Mouse (Mus musculus) kidney, postnatal 0 days (tissue): ENCODE results near the gene Nxnl1. TPM values are rescaled to one million over a fixed set of nuclear protein-coding genes. Genes with fewer than 3 reads are reported as not detected.

ENCODE experiments used
- ATAC-seq: fragments of 200-750 bp; cut with Nextera tagmentation; replicated peaks from 2 replicates; pipeline ENCODE4 v1.8.0; 2017; ENCODE audit warnings: low read depth, moderate number of reproducible peaks, moderate TSS enrichment, moderate library complexity; ENCODE audit not compliant: low FRiP score
- DNase-seq: peaks from one replicate; pipeline ENCODE4 v3.0.0-alpha.2; 2016; ENCODE audit warnings: low spot score
- H3K27ac ChIP-seq: fragments of 300-500 bp; sonication (generic); 2 replicates; pipeline ENCODE4 v1.5.1; 2014; ENCODE audit warnings: mild to moderate bottlenecking
- H3K27me3 ChIP-seq: fragments of 300-500 bp; sonication (generic); 2 replicates; pipeline ENCODE4 v1.6.1; 2014; ENCODE audit warnings: low read length, mixed read lengths; ENCODE audit not compliant: insufficient read depth
- H3K36me3 ChIP-seq: fragments of 300-500 bp; sonication (generic); 2 replicates; pipeline ENCODE4 v1.6.1; 2014; ENCODE audit warnings: low read length, mixed read lengths; ENCODE audit not compliant: insufficient read depth
- H3K4me1 ChIP-seq: fragments of 300-500 bp; sonication (generic); replicated peaks from 2 replicates; pipeline ENCODE4 v1.6.1; 2014; ENCODE audit warnings: antibody characterized with exemption, low read length, mixed read lengths; ENCODE audit not compliant: insufficient read depth
- H3K4me2 ChIP-seq: fragments of 300-500 bp; sonication (generic); 2 replicates; pipeline ENCODE4 v1.6.1; 2014; ENCODE audit warnings: mild to moderate bottlenecking, low read length, moderate library complexity, mixed read lengths
- H3K4me3 ChIP-seq: fragments of 300-500 bp; sonication (generic); replicated peaks from 2 replicates; pipeline ENCODE4 v1.5.1; 2014; ENCODE audit warnings: low read depth, low read length
- H3K9ac ChIP-seq: fragments of 300-500 bp; sonication (generic); 2 replicates; pipeline ENCODE4 v1.6.1; 2014; ENCODE audit warnings: low read depth, low read length
- H3K9me3 ChIP-seq: fragments of 300-500 bp; sonication (generic); replicated peaks from 2 replicates; pipeline ENCODE4 v1.6.1; 2016; ENCODE audit warnings: low read length, inconsistent platforms, mixed read lengths
- CTCF ChIP-seq: IDR thresholded peaks from 2 replicates; pipeline ENCODE4 v1.5.1; 2016; ENCODE audit warnings: antibody characterized with exemption, low read depth, mild to moderate bottlenecking, moderate library complexity
- WGBS: fragments of 180-500 bp; shearing (Covaris S2); extraction: QIAGEN DNeasy Blood & Tissue Kit; methylation state at CpG from one replicate; pipeline ENCODE4 v1.1.7; 2014; 5-methylcytosine and 5-hydroxymethylcytosine counted together
- polyA plus RNA-seq: library from polyadenylated mRNA; unstranded; fragments of >200 nt; fragmentation: Nextera tagmentation; extraction: Ambion mirVana; gene quantifications from 2 replicates; pipeline ENCODE4 v1.2.1, GENCODE M21; 2015

Gene Nxnl1
- polyA plus RNA-seq, 1 experiment from 2014 or later: 0.20 TPM

DNA sequence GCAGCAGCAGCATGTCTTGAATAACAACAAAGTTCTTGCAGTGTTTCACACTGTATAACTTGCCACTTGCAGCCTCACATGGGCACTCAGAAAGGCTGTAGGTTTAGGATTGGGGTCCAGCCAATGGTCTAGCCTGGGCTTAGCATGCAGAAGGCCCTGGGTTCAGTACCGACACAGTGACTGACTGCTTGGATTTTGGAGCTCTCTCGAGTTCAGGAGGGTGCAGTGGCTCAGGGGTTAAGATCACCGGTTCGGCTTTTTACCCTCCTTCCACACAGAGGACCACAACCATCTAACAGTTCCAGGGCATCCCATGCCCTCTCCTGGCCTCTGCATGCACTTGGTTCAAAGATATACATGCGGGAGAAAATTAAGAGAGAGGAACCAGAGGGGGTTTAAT lies 24.6 kb upstream of the Nxnl1 start:
- Histone ChIP-seq H3K4me1 (peaks cover 19% of the 10 kb centered on the region; the same call in 1 of the 2 replicates), H3K27me3 (no peaks in the 10 kb centered on the region), H3K9ac (peak overlapping the region; percentile 84), H3K27ac (peak overlapping the region; percentile 99; the same call in 1 of the 2 replicates), H3K9me3 (no peaks in the 10 kb centered on the region), H3K36me3 (no peaks in the 10 kb centered on the region), H3K4me3 (peak overlapping the region; percentile 75), H3K4me2 (peak overlapping the region; percentile 95)
- TF ChIP-seq CTCF: no peak
- no peak for ATAC-seq
- WGBS: 11% methylated on average over 5 of the region's 5 CpGs
- no peak for DNase-seq

DNA sequence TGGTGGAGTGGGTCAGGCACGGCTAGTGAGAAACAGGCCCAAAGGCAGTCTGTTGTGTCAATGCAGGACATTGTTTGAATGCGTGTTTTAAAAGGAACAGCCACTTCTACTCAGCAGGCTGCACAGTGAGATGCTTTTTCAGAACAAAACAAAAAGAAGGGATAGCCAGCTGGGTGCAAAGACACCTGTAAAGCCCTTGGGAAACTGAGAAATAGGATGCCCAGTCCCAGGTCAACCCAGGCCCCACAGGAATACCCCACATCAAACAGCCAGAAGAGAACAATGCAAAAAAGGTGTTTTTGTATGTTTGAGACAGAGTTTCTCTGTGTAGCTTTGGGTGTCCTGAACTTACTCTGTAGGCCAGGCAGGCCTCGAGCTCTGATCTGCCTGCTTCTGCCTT lies 22.4 kb upstream of the Nxnl1 start:
- DNase-seq (no peak), ATAC-seq (no peak)
- H3K27me3 ChIP-seq: no peaks in the 10 kb centered on the region
- H3K27ac ChIP-seq: no peak overlapping the region
- peaks cover 12% of the 10 kb centered on the region; the same call in 1 of the 2 replicates for H3K4me1 ChIP-seq
- no peak for TF ChIP-seq CTCF
- no peak overlapping the region for H3K4me2 ChIP-seq
- WGBS: 77% methylated on average over 3 of the region's 3 CpGs
- H3K36me3 ChIP-seq: peaks cover 15% of the 10 kb centered on the region; the same call in 1 of the 2 replicates
- no peaks in the 10 kb centered on the region for H3K9me3 ChIP-seq
- H3K4me3 ChIP-seq: no peak overlapping the region
- no peak overlapping the region for H3K9ac ChIP-seq

- peaks cover 15% of the 10 kb centered on the region; the same call in 1 of the 2 replicates for H3K36me3 ChIP-seq
- H3K9ac ChIP-seq: no peak overlapping the region
- no peaks in the 10 kb centered on the region for H3K9me3 ChIP-seq
- no peak overlapping the region for H3K4me2 ChIP-seq
- no peak overlapping the region for H3K4me3 ChIP-seq
- DNase-seq (peak; percentile 58), ATAC-seq (no peak)
- H3K4me1 ChIP-seq: no peaks in the 10 kb centered on the region
- H3K27ac ChIP-seq: no peak overlapping the region
- WGBS: 74% methylated on average over 2 of the region's 2 CpGs
- peak; percentile 75 for TF ChIP-seq CTCF
- no peaks in the 10 kb centered on the region for H3K27me3 ChIP-seq
Measured at GRCm38 (mm10) chr8:71586891-71587290, 20.5 kb upstream of the Nxnl1 start.

DNA sequence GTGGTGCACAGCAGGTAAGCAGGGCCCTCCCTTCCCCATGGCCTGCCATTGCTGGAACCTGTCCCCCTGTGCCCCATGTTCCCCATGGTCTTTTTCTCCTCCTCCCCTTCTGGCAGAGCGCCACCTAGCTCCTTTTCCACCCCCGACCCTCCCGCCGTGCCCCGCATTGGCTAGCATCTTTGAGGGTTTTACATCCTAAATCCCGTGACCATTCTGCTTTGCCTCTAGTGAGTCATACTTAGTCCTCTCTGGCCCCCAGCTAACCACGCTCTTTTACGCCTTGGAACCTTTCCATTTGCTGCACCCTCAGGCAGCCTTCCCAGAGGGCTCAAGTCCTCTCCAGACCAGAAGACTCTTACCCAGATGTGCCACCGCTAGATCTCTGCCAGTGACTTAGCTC lies 13.8 kb upstream of the Nxnl1 start:
- 65% methylated on average over 9 of the region's 9 CpGs for WGBS
- TF ChIP-seq CTCF: no peak
- ATAC-seq (no peak), DNase-seq (no peak)
- no peaks in the 10 kb centered on the region for H3K9me3 ChIP-seq
- no peaks in the 10 kb centered on the region for H3K4me1 ChIP-seq
- peaks cover 12% of the 10 kb centered on the region; the same call in 1 of the 2 replicates for H3K36me3 ChIP-seq
- H3K9ac ChIP-seq: no peak overlapping the region
- H3K27ac ChIP-seq: no peak overlapping the region
- H3K27me3 ChIP-seq: no peaks in the 10 kb centered on the region
- H3K4me3 ChIP-seq: no peak overlapping the region
- no peak overlapping the region for H3K4me2 ChIP-seq

DNA sequence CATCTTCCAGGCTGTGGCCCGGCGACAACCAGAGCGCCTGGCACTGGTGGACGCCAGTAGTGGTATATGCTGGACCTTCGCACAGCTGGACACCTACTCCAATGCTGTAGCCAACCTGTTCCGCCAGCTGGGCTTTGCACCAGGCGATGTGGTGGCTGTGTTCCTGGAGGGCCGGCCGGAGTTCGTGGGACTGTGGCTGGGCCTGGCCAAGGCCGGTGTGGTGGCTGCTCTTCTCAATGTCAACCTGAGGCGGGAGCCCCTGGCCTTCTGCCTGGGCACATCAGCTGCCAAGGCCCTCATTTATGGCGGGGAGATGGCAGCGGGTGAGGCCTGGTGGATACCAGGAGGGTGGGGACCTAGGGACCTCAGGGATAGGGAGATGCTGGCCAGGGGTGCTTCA lies 13.1 kb upstream of the Nxnl1 start:
- Histone ChIP-seq H3K27ac (no peak overlapping the region), H3K27me3 (no peaks in the 10 kb centered on the region), H3K9ac (no peak overlapping the region), H3K36me3 (peaks cover 5% of the 10 kb centered on the region; the same call in 1 of the 2 replicates), H3K4me1 (no peaks in the 10 kb centered on the region), H3K9me3 (no peaks in the 10 kb centered on the region), H3K4me3 (no peak overlapping the region), H3K4me2 (no peak overlapping the region)
- ATAC-seq (no peak), DNase-seq (no peak)
- 91% methylated on average over 14 of the region's 14 CpGs for WGBS
- no peak for TF ChIP-seq CTCF

GRCm38 (mm10) chr8:71579009-71579408 lies 12.6 kb upstream of the Nxnl1 start:
- no peaks in the 10 kb centered on the region for H3K4me1 ChIP-seq
- H3K27ac ChIP-seq: no peak overlapping the region
- no peak overlapping the region for H3K9ac ChIP-seq
- H3K4me2 ChIP-seq: no peak overlapping the region
- no peak for ATAC-seq
- H3K27me3 ChIP-seq: no peaks in the 10 kb centered on the region
- H3K4me3 ChIP-seq: no peak overlapping the region
- WGBS: 46% methylated on average over 1 of the region's 1 CpGs
- no peak for DNase-seq
- no peaks in the 10 kb centered on the region for H3K9me3 ChIP-seq
- TF ChIP-seq CTCF: no peak
- peaks cover under 1% of the 10 kb centered on the region; the same call in 1 of the 2 replicates for H3K36me3 ChIP-seq

DNA sequence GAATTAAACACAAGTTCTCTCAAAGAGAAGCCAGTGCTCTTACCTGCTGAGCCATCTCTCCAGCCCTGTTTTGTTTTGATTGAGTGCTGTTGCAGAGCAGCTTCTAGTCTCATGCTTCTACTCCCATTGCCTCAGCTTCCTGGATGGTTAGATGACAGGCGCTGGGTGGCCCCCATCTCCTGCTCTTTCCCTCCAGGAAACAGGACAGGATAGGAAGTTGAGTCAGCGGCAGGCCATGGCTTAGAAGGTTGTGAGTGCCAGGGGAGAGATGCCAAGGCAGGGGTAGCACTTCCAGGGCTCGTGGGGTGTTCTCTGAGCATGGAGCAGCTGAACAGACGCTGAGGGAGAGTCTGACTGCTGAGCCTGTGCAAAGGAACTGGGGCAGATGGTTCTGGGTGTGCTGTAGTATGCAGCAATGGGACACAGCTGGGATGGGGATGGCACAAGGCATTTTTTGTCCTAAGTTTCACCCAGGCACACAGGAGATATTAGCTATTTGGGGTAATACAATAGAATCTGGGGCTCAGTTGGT lies 11.5 kb upstream of the Nxnl1 start:
- Histone ChIP-seq H3K9ac (no peak overlapping the region), H3K9me3 (no peaks in the 10 kb centered on the region), H3K4me3 (no peak overlapping the region), H3K4me2 (no peak overlapping the region), H3K4me1 (no peaks in the 10 kb centered on the region), H3K36me3 (no peaks in the 10 kb centered on the region), H3K27ac (no peak overlapping the region), H3K27me3 (no peaks in the 10 kb centered on the region)
- no peak for TF ChIP-seq CTCF
- whole genome bisulfite sequencing: 68% methylated on average over 4 of the region's 4 CpGs
- no peak for DNase-seq
- ATAC-seq: no peak
